Mouse (Mus musculus) hindlimb bud, embryonic 11.5 days (tissue): Measurements from ENCODE around the gene Olfr2.
"Not testable (repeated sequence)": the region's sequence is repeated elsewhere in the genome, so short reads cannot be mapped to it uniquely, and the experiment has no call there.

Experiments used
- DNase-seq: peaks from one replicate; pipeline ENCODE4 v3.0.0-alpha.2; 2012; ENCODE audit warnings: low read depth, low spot score; ENCODE audit errors: extremely low spot score

Olfr2 gene

GRCm38 (mm10) chr7:107005972-107006371, at the start of gene Olfr2:
Gene Olfr2, minus strand, starts transcription at chr7:107006072.
- no peak for DNase-seq

GRCm38 (mm10) chr7:107047578-107047977, 41.7 kb upstream of the Olfr2 start:
- no peak for DNase-seq

- peak; percentile 64 for DNase-seq
Observed at GRCm38 (mm10) chr7:107045833-107046232, 40.0 kb upstream of the Olfr2 start.

GRCm38 (mm10) chr7:107044407-107044806, 38.5 kb upstream of the Olfr2 start:
- no peak for DNase-seq

GRCm38 (mm10) chr7:107043136-107043535, 37.3 kb upstream of the Olfr2 start:
- no peak for DNase-seq

GRCm38 (mm10) chr7:107039934-107040563, 34.2 kb upstream of the Olfr2 start:
- DNase-seq: no peak

- no peak for DNase-seq
Observed at GRCm38 (mm10) chr7:107030874-107031273, 25.0 kb upstream of the Olfr2 start, which contains the start of gene Olfr713. Gene Olfr713, plus strand, starts transcription at chr7:107031174.

- no peak for DNase-seq
Observed at GRCm38 (mm10) chr7:107004169-107004568, 1.7 kb downstream of the Olfr2 start.

- no peak for DNase-seq
Observed at GRCm38 (mm10) chr7:107000798-107001197, 5.1 kb downstream of the Olfr2 start.

GRCm38 (mm10) chr7:106985236-106985635, 20.6 kb downstream of the Olfr2 start:
- DNase-seq: no peak

- DNase-seq: no peak
Observed at GRCm38 (mm10) chr7:106975353-106975752, 30.5 kb downstream of the Olfr2 start, which contains the start of gene Olfr711. Gene Olfr711, minus strand, starts transcription at chr7:106975453.

GRCm38 (mm10) chr7:106967503-106967902, 38.4 kb downstream of the Olfr2 start:
- DNase-seq: not testable (repeated sequence)

- DNase-seq: no peak
Observed at GRCm38 (mm10) chr7:106963837-106964236, 42.0 kb downstream of the Olfr2 start, which contains the start of gene Olfr6. Gene Olfr6, minus strand, starts transcription at chr7:106963937.

- DNase-seq: no peak
Observed at GRCm38 (mm10) chr7:106948212-106948611, 57.7 kb downstream of the Olfr2 start, which contains the start of gene Olfr710. Gene Olfr710, minus strand, starts transcription at chr7:106948312.
